Mouse (Mus musculus) frontal cortex, adult 2 months (tissue): ENCODE data around the gene B3galt6. TPM values are rescaled to one million over a fixed set of nuclear protein-coding genes. Genes with fewer than 3 reads are reported as not detected.

Experiments used
- polyA plus RNA-seq: library from polyadenylated mRNA; depleted of rRNA; stranded (reverse); fragments of >200 nt; gene quantifications from 2 replicates; pipeline ENCODE4 v1.2.3, GENCODE M21; 2012; rRNA removed

B3galt6 gene
- polyA plus RNA-seq, 1 experiment = 10.6 TPM

Other genes with a start within 250 kb of the B3galt6 start
- gene Atad3a, start 231.6 kb downstream of the B3galt6 start, polyA plus RNA-seq = 88.4 and 95.8 TPM in 2 replicates
- 30.7 and 31.8 TPM in 2 replicates for gene Vwa1, start 218.0 kb downstream of the B3galt6 start, polyA plus RNA-seq
- gene Tmem88b, start 206.8 kb downstream of the B3galt6 start, polyA plus RNA-seq = 24.2 and 26.8 TPM in 2 replicates
- gene Ankrd65, start 202.2 kb downstream of the B3galt6 start, polyA plus RNA-seq = not detected in 2 replicates
- gene Mrpl20, start 189.8 kb downstream of the B3galt6 start, polyA plus RNA-seq = 101 and 116 TPM in 2 replicates
- gene Ccnl2, start 180.2 kb downstream of the B3galt6 start, polyA plus RNA-seq = 127 and 144 TPM in 2 replicates
- 126 and 131 TPM in 2 replicates for gene Aurkaip1, start 161.4 kb downstream of the B3galt6 start, polyA plus RNA-seq
- 19.0 and 19.3 TPM in 2 replicates for gene Mxra8, start 153.0 kb downstream of the B3galt6 start, polyA plus RNA-seq
- 129 and 134 TPM in 2 replicates for gene Dvl1, start 145.2 kb downstream of the B3galt6 start, polyA plus RNA-seq
- 0.36 and 0.38 TPM in 2 replicates for gene Tas1r3, start 129.3 kb downstream of the B3galt6 start, polyA plus RNA-seq
- gene Cptp, start 123.2 kb downstream of the B3galt6 start, polyA plus RNA-seq = 19.6 and 22.3 TPM in 2 replicates
- 36.9 and 41.1 TPM in 2 replicates for gene Ints11, start 123.1 kb downstream of the B3galt6 start, polyA plus RNA-seq
- 86.6 and 87.9 TPM in 2 replicates for gene Pusl1, start 100.9 kb downstream of the B3galt6 start, polyA plus RNA-seq
- gene Acap3, start 100.8 kb downstream of the B3galt6 start, polyA plus RNA-seq = 101 and 109 TPM in 2 replicates
- gene Ube2j2, start 48.8 kb downstream of the B3galt6 start, polyA plus RNA-seq = 69.5 and 70.8 TPM in 2 replicates
- 14.3 and 17.1 TPM in 2 replicates for gene C1qtnf12, start 30.3 kb downstream of the B3galt6 start, polyA plus RNA-seq
- 123 and 128 TPM in 2 replicates for gene Sdf4, start 223 bp upstream of the B3galt6 start, polyA plus RNA-seq
- 3.6 and 5.9 TPM in 2 replicates for gene Tnfrsf4, start 21.2 kb upstream of the B3galt6 start, polyA plus RNA-seq
- 0.22 and 0.27 TPM in 2 replicates for gene Tnfrsf18, start 33.5 kb upstream of the B3galt6 start, polyA plus RNA-seq
- gene Ttll10, start 66.8 kb upstream of the B3galt6 start, polyA plus RNA-seq = 0.04 and 0.06 TPM in 2 replicates
- gene 9430015G10Rik, start 117.3 kb upstream of the B3galt6 start, polyA plus RNA-seq = 34.8 and 38.7 TPM in 2 replicates
- gene Rnf223, start 137.9 kb upstream of the B3galt6 start, polyA plus RNA-seq = 1.5 and 2.5 TPM in 2 replicates
- 198 and 200 TPM in 2 replicates for gene Agrn, start 204.8 kb upstream of the B3galt6 start, polyA plus RNA-seq
- 8.9 and 10.4 TPM in 2 replicates for gene Isg15, start 208.2 kb upstream of the B3galt6 start, polyA plus RNA-seq
- 5.2 and 5.4 TPM in 2 replicates for gene AW011738, start 210.7 kb upstream of the B3galt6 start, polyA plus RNA-seq
- gene Perm1, start 223.2 kb upstream of the B3galt6 start, polyA plus RNA-seq = 0.92 and 0.96 TPM in 2 replicates
- gene Plekhn1, start 242.2 kb upstream of the B3galt6 start, polyA plus RNA-seq = 79.0 and 85.8 TPM in 2 replicates
- 93.4 and 96.7 TPM in 2 replicates for gene Noc2l, start 243.4 kb upstream of the B3galt6 start, polyA plus RNA-seq